Mouse (Mus musculus) megakaryocyte, adult 5-6 weeks (primary cell): ENCODE data around the gene Pigv. TPM values are rescaled to one million over a fixed set of nuclear protein-coding genes. Genes with fewer than 3 reads are reported as not detected.

Experiments used
- ATAC-seq: 2 replicates; pipeline ENCODE4 v1.8.0; 2016; ENCODE audit warnings: mild to moderate bottlenecking, inconsistent platforms; ENCODE audit not compliant: poor library complexity, severe bottlenecking
- total RNA-seq, 2 experiments: library from RNA; stranded (forward) in 1 of 2; stranded (reverse) in 1 of 2; fragments of 153-499, 151-499 nt in 1 of 2; fragments of 221-1000, 200-1000 nt in 1 of 2; gene quantifications; 2 replicates each; pipeline versions ENCODE4 v1.2.3 to v1.2.4; 2015 to 2017

Pigv gene
- total RNA-seq, 2 experiments from 2014 or later = 7.5 to 7.9 TPM

- peak; percentile 60 for ATAC-seq
Measured at GRCm38 (mm10) chr4:133619473-133620136, 52.8 kb downstream of the Pigv start.

GRCm38 (mm10) chr4:133617936-133618335, 54.5 kb downstream of the Pigv start:
- ATAC-seq = no peak

- ATAC-seq = no peak
Measured at GRCm38 (mm10) chr4:133615416-133615815, 57.0 kb downstream of the Pigv start.

- ATAC-seq = no peak
Measured at GRCm38 (mm10) chr4:133614274-133614761, 58.1 kb downstream of the Pigv start.

- no peak for ATAC-seq
Measured at GRCm38 (mm10) chr4:133613867-133614266, 58.6 kb downstream of the Pigv start.

GRCm38 (mm10) chr4:133613026-133613425, 59.4 kb downstream of the Pigv start:
- ATAC-seq = no peak

GRCm38 (mm10) chr4:133612416-133612815, 60.0 kb downstream of the Pigv start:
- ATAC-seq = no peak

- no peak for ATAC-seq
Measured at GRCm38 (mm10) chr4:133611815-133612214, 60.6 kb downstream of the Pigv start.

Other genes starting within 250 kb of the Pigv start
- gene Tent5b, start 192.5 kb downstream of the Pigv start, total RNA-seq (2015) = not detected in 2 replicates
- gene Tent5b, start 192.5 kb downstream of the Pigv start, total RNA-seq (2017) = not detected in 2 replicates
- not detected in 2 replicates for gene Trnp1, start 174.1 kb downstream of the Pigv start, total RNA-seq (2015)
- gene Trnp1, start 174.1 kb downstream of the Pigv start, total RNA-seq (2017) = not detected in 2 replicates
- not detected in 2 replicates for gene Kdf1, start 153.7 kb downstream of the Pigv start, total RNA-seq (2015)
- not detected in 2 replicates for gene Kdf1, start 153.7 kb downstream of the Pigv start, total RNA-seq (2017)
- gene Nudc, start 126.7 kb downstream of the Pigv start, total RNA-seq (2015) = 76.9 and 82.3 TPM in 2 replicates
- gene Nudc, start 126.7 kb downstream of the Pigv start, total RNA-seq (2017) = 114 and 120 TPM in 2 replicates
- gene Nr0b2, start 119.3 kb downstream of the Pigv start, total RNA-seq (2015) = 0.23 and 1.5 TPM in 2 replicates
- gene Nr0b2, start 119.3 kb downstream of the Pigv start, total RNA-seq (2017) = 0.20 TPM in 1 of 2 replicates, not detected in the other
- 2.7 and 3.7 TPM in 2 replicates for gene Gpatch3, start 97.9 kb downstream of the Pigv start, total RNA-seq (2015)
- 32.6 and 40.2 TPM in 2 replicates for gene Gpatch3, start 97.9 kb downstream of the Pigv start, total RNA-seq (2017)
- 14.0 and 15.1 TPM in 2 replicates for gene Gpn2, start 88.3 kb downstream of the Pigv start, total RNA-seq (2015)
- gene Gpn2, start 88.3 kb downstream of the Pigv start, total RNA-seq (2017) = 12.8 and 15.5 TPM in 2 replicates
- gene Sfn, start 70.5 kb downstream of the Pigv start, total RNA-seq (2015) = 2.5 and 4.1 TPM in 2 replicates
- gene Sfn, start 70.5 kb downstream of the Pigv start, total RNA-seq (2017) = 1.2 and 4.0 TPM in 2 replicates
- 15.0 and 29.5 TPM in 2 replicates for gene Zdhhc18, start 22.5 kb downstream of the Pigv start, total RNA-seq (2015)
- 9.3 and 12.2 TPM in 2 replicates for gene Zdhhc18, start 22.5 kb downstream of the Pigv start, total RNA-seq (2017)
- gene Arid1a, start 84.1 kb upstream of the Pigv start, total RNA-seq (2015) = 95.9 and 112 TPM in 2 replicates
- 29.7 and 40.6 TPM in 2 replicates for gene Arid1a, start 84.1 kb upstream of the Pigv start, total RNA-seq (2017)
- gene Rps6ka1, start 215.2 kb upstream of the Pigv start, total RNA-seq (2015) = 109 and 112 TPM in 2 replicates
- gene Rps6ka1, start 215.2 kb upstream of the Pigv start, total RNA-seq (2017) = 156 and 160 TPM in 2 replicates